Mouse (Mus musculus) bone marrow macrophage, adult 2 months (primary cell): ENCODE data around the gene Exoc3l2.

Source experiments
- CTCF ChIP-seq: IDR thresholded peaks from 2 replicates; pipeline ENCODE4 v1.5.1; 2012; ENCODE audit warnings: low read depth, mild to moderate bottlenecking, low read length, moderate library complexity
- POLR2A ChIP-seq: IDR thresholded peaks from 2 replicates; pipeline ENCODE4 v1.6.1; 2012; ENCODE audit warnings: mild to moderate bottlenecking, low read depth, low read length, borderline replicate concordance

DNA sequence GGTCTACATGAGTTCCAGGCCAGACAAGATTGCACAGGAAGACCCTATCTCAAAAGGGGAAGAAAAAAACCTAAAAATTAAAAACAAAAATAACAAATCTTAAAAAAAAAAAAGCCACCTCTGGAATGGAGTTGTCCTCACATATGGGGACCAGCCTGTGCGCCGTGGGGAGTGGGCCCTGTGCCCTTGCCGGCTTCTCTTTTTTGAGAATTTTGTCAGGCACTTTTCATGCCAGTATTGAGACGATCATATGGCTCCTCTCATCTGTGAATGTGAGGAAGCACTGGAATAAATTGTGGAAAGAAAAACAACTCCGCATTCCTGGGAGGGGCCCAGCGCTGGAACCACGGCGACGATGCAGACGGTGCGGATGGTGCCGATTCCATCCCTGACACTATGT, 14.0 kb upstream of the Exoc3l2 start:
- TF ChIP-seq CTCF (no peak), POLR2A (no peak)
